Mouse (Mus musculus) liver, embryonic 13.5 days (tissue): ENCODE measurements around the gene Sgsm1. TPM values are rescaled to one million over a fixed set of nuclear protein-coding genes. Genes with fewer than 3 reads are reported as not detected.
A peak's percentile ranks its signal among the peaks of the same experiment; 100 is the strongest.

Source experiments
- ATAC-seq: fragments of 200-750 bp; cut with Nextera tagmentation; 2 replicates; pipeline ENCODE4 v1.8.0; 2017; ENCODE audit warnings: low read depth, mild to moderate bottlenecking, moderate number of reproducible peaks, moderate library complexity
- DNase-seq: peaks from one replicate; pipeline ENCODE4 v3.0.0; 2022
- H3K27ac ChIP-seq: fragments of 300-500 bp; sonication (generic); 2 replicates; pipeline ENCODE4 v1.5.1; 2015; ENCODE audit warnings: moderate library complexity, mild to moderate bottlenecking, inconsistent platforms
- H3K27me3 ChIP-seq: fragments of 300-500 bp; sonication (generic); 2 replicates; pipeline ENCODE4 v1.6.1; 2015; ENCODE audit warnings: mild to moderate bottlenecking, inconsistent platforms
- H3K36me3 ChIP-seq: fragments of 300-500 bp; sonication (generic); 2 replicates; pipeline ENCODE4 v1.6.1; 2015; ENCODE audit warnings: mild to moderate bottlenecking, inconsistent platforms
- H3K4me1 ChIP-seq: fragments of 300-500 bp; sonication (generic); replicated peaks from 2 replicates; pipeline ENCODE4 v1.6.1; 2015; ENCODE audit warnings: inconsistent platforms
- H3K4me2 ChIP-seq: fragments of 300-500 bp; sonication (generic); 2 replicates; pipeline ENCODE4 v1.6.1; 2015; ENCODE audit warnings: inconsistent platforms, mild to moderate bottlenecking, moderate library complexity
- H3K4me3 ChIP-seq: fragments of 300-500 bp; sonication (generic); replicated peaks from 2 replicates; pipeline ENCODE4 v1.5.1; 2015; ENCODE audit warnings: mild to moderate bottlenecking, inconsistent platforms
- H3K9ac ChIP-seq: fragments of 300-500 bp; sonication (generic); 2 replicates; pipeline ENCODE4 v1.6.1; 2015; ENCODE audit warnings: mild to moderate bottlenecking, inconsistent platforms
- H3K9me3 ChIP-seq: fragments of 300-500 bp; sonication (generic); replicated peaks from 2 replicates; pipeline ENCODE4 v1.6.1; 2016; ENCODE audit warnings: inconsistent platforms
- WGBS: fragments of 180-500 bp; shearing (Covaris S2); methylation state at CpG from one replicate; pipeline ENCODE4 v1.1.7; 2015; ENCODE audit not compliant: insufficient replicate concordance; 5-methylcytosine and 5-hydroxymethylcytosine counted together
- polyA plus RNA-seq: library from polyadenylated mRNA; unstranded; fragments of >200 nt; fragmentation: Nextera tagmentation; extraction: Ambion mirVana; gene quantifications from 2 replicates; pipeline ENCODE4 v1.2.1, GENCODE M21; 2015

Gene Sgsm1
- polyA plus RNA-seq, 1 experiment from 2014 or later = 1.4 TPM

- Histone ChIP-seq H3K9ac (no peak overlapping the region), H3K4me3 (no peak overlapping the region), H3K36me3 (no peaks in the 10 kb centered on the region), H3K27me3 (peaks cover 65% of the 10 kb centered on the region), H3K4me2 (no peak overlapping the region), H3K9me3 (no peaks in the 10 kb centered on the region), H3K4me1 (no peaks in the 10 kb centered on the region), H3K27ac (no peak overlapping the region)
- WGBS = 11% methylated on average over 11 of the region's 11 CpGs
- DNase-seq (no peak), ATAC-seq (no peak)
These were observed 35.2 kb upstream of the Sgsm1 start for GRCm38 (mm10) chr5:113345781-113346180.

GRCm38 (mm10) chr5:113344635-113345386 is 34.2 kb upstream of the Sgsm1 start:
- Histone ChIP-seq H3K9me3 (no peaks in the 10 kb centered on the region), H3K27me3 (peaks cover 56% of the 10 kb centered on the region), H3K4me3 (no peak overlapping the region), H3K4me1 (no peaks in the 10 kb centered on the region), H3K36me3 (no peaks in the 10 kb centered on the region), H3K9ac (no peak overlapping the region), H3K27ac (no peak overlapping the region), H3K4me2 (no peak overlapping the region)
- ATAC-seq = no peak
- DNase-seq = no peak
- 30% methylated on average over 16 of the region's 16 CpGs for WGBS

GRCm38 (mm10) chr5:113336281-113336680 is 25.7 kb upstream of the Sgsm1 start:
- 29% methylated on average over 9 of the region's 9 CpGs for WGBS
- ATAC-seq (no peak), DNase-seq (no peak)
- H3K9ac ChIP-seq = no peak overlapping the region
- H3K4me2 ChIP-seq = no peak overlapping the region
- H3K4me3 ChIP-seq = no peak overlapping the region
- no peak overlapping the region for H3K27ac ChIP-seq
- no peaks in the 10 kb centered on the region for H3K4me1 ChIP-seq
- H3K36me3 ChIP-seq = no peaks in the 10 kb centered on the region
- no peaks in the 10 kb centered on the region for H3K9me3 ChIP-seq
- peaks cover 71% of the 10 kb centered on the region for H3K27me3 ChIP-seq

- WGBS = under 1% methylated on average over 17 of the region's 17 CpGs
- ATAC-seq (no peak), DNase-seq (no peak)
- Histone ChIP-seq H3K4me3 (no peak overlapping the region), H3K9ac (no peak overlapping the region), H3K36me3 (no peaks in the 10 kb centered on the region), H3K27ac (no peak overlapping the region), H3K4me2 (no peak overlapping the region), H3K9me3 (no peaks in the 10 kb centered on the region), H3K4me1 (no peaks in the 10 kb centered on the region), H3K27me3 (peaks cover 71% of the 10 kb centered on the region)
These were observed 25.1 kb upstream of the Sgsm1 start for GRCm38 (mm10) chr5:113335732-113336131.

- no peaks in the 10 kb centered on the region for H3K36me3 ChIP-seq
- ATAC-seq = no peak
- H3K9ac ChIP-seq = no peak overlapping the region
- peaks cover 71% of the 10 kb centered on the region for H3K27me3 ChIP-seq
- no peak for DNase-seq
- no peak overlapping the region for H3K27ac ChIP-seq
- H3K4me1 ChIP-seq = no peaks in the 10 kb centered on the region
- 8% methylated on average over 34 of the region's 34 CpGs for WGBS
- no peaks in the 10 kb centered on the region for H3K9me3 ChIP-seq
- no peak overlapping the region for H3K4me2 ChIP-seq
- no peak overlapping the region for H3K4me3 ChIP-seq
These were observed 24.3 kb upstream of the Sgsm1 start for GRCm38 (mm10) chr5:113334621-113335530.

GRCm38 (mm10) chr5:113332899-113333298 is 22.3 kb upstream of the Sgsm1 start:
- H3K36me3 ChIP-seq = no peaks in the 10 kb centered on the region
- DNase-seq (no peak), ATAC-seq (no peak)
- H3K27ac ChIP-seq = no peak overlapping the region
- no peaks in the 10 kb centered on the region for H3K4me1 ChIP-seq
- peaks cover 57% of the 10 kb centered on the region for H3K27me3 ChIP-seq
- 45% methylated on average over 4 of the region's 4 CpGs for WGBS
- no peak overlapping the region for H3K4me2 ChIP-seq
- peaks cover 4% of the 10 kb centered on the region; the same call in 1 of the 2 replicates for H3K9me3 ChIP-seq
- no peak overlapping the region for H3K9ac ChIP-seq
- H3K4me3 ChIP-seq = no peak overlapping the region

- WGBS = 22% methylated on average over 12 of the region's 12 CpGs
- H3K27ac ChIP-seq = no peak overlapping the region
- H3K4me1 ChIP-seq = no peaks in the 10 kb centered on the region
- no peak overlapping the region for H3K4me3 ChIP-seq
- no peak overlapping the region for H3K4me2 ChIP-seq
- DNase-seq (no peak), ATAC-seq (no peak)
- peaks cover 4% of the 10 kb centered on the region; the same call in 1 of the 2 replicates for H3K9me3 ChIP-seq
- no peaks in the 10 kb centered on the region for H3K36me3 ChIP-seq
- peaks cover 50% of the 10 kb centered on the region for H3K27me3 ChIP-seq
- H3K9ac ChIP-seq = no peak overlapping the region
These were observed 21.7 kb upstream of the Sgsm1 start for GRCm38 (mm10) chr5:113332239-113332638.

- H3K4me1 ChIP-seq = no peaks in the 10 kb centered on the region
- WGBS = 63% methylated on average over 3 of the region's 3 CpGs
- no peak for DNase-seq
- peaks cover 34% of the 10 kb centered on the region for H3K27me3 ChIP-seq
- H3K9ac ChIP-seq = no peak overlapping the region
- no peaks in the 10 kb centered on the region for H3K36me3 ChIP-seq
- no peak for ATAC-seq
- no peak overlapping the region for H3K4me3 ChIP-seq
- H3K9me3 ChIP-seq = peaks cover 4% of the 10 kb centered on the region; the same call in 1 of the 2 replicates
- no peak overlapping the region for H3K4me2 ChIP-seq
- H3K27ac ChIP-seq = no peak overlapping the region
These were observed 19.6 kb upstream of the Sgsm1 start for GRCm38 (mm10) chr5:113330202-113330601.

- ATAC-seq (no peak), DNase-seq (no peak)
- Histone ChIP-seq H3K4me3 (no peak overlapping the region), H3K27ac (no peak overlapping the region), H3K4me2 (no peak overlapping the region), H3K4me1 (no peaks in the 10 kb centered on the region), H3K27me3 (peaks cover 33% of the 10 kb centered on the region), H3K9me3 (peaks cover 4% of the 10 kb centered on the region; the same call in 1 of the 2 replicates), H3K9ac (no peak overlapping the region), H3K36me3 (no peaks in the 10 kb centered on the region)
- WGBS = 85% methylated on average over 8 of the region's 8 CpGs
These were observed 18.9 kb upstream of the Sgsm1 start for GRCm38 (mm10) chr5:113329463-113329862.

GRCm38 (mm10) chr5:113323784-113324638 is 13.4 kb upstream of the Sgsm1 start:
- Histone ChIP-seq H3K27me3 (peaks cover 28% of the 10 kb centered on the region), H3K9ac (no peak overlapping the region), H3K4me2 (peak overlapping the region; percentile 32), H3K36me3 (no peaks in the 10 kb centered on the region), H3K27ac (no peak overlapping the region), H3K9me3 (peaks cover 4% of the 10 kb centered on the region; the same call in 1 of the 2 replicates), H3K4me3 (no peak overlapping the region), H3K4me1 (no peaks in the 10 kb centered on the region)
- DNase-seq = no peak
- no peak for ATAC-seq
- 6% methylated on average over 38 of the region's 38 CpGs for WGBS

- 4% methylated on average over 24 of the region's 24 CpGs for WGBS
- Histone ChIP-seq H3K4me2 (no peak overlapping the region), H3K9me3 (0 out of 2 replicates have a peak, but pooled peaks cover 3% of the 10 kb centered on the region), H3K27ac (no peak overlapping the region), H3K4me1 (no peaks in the 10 kb centered on the region), H3K9ac (no peak overlapping the region), H3K4me3 (no peak overlapping the region), H3K36me3 (no peaks in the 10 kb centered on the region), H3K27me3 (peaks cover 23% of the 10 kb centered on the region)
- ATAC-seq = no peak
- no peak for DNase-seq
These were observed 3.4 kb upstream of the Sgsm1 start for GRCm38 (mm10) chr5:113313998-113314397.
